Mouse (Mus musculus) forebrain, embryonic 13.5 days (tissue): ENCODE results near the gene Cyth1. TPM values are rescaled to one million over a fixed set of nuclear protein-coding genes. Genes with fewer than 3 reads are reported as not detected.
A peak's percentile ranks its signal among the peaks of the same experiment; 100 is the strongest.

Experiments used
- ATAC-seq: fragments of 200-750 bp; cut with Nextera tagmentation; 2 replicates; pipeline ENCODE4 v1.8.0; 2017
- H3K27ac ChIP-seq: fragments of 300-500 bp; sonication (generic); 2 replicates; pipeline ENCODE4 v1.5.1; 2015; ENCODE audit warnings: inconsistent platforms, mild to moderate bottlenecking, moderate library complexity
- H3K27me3 ChIP-seq: fragments of 300-500 bp; sonication (generic); 2 replicates; pipeline ENCODE4 v1.6.1; 2015; ENCODE audit warnings: mild to moderate bottlenecking, inconsistent platforms
- H3K36me3 ChIP-seq: fragments of 300-500 bp; sonication (generic); 2 replicates; pipeline ENCODE4 v1.6.1; 2015; ENCODE audit warnings: mild to moderate bottlenecking, inconsistent platforms; ENCODE audit not compliant: poor library complexity, severe bottlenecking
- H3K4me1 ChIP-seq: fragments of 300-500 bp; sonication (generic); 2 replicates; pipeline ENCODE4 v1.6.1; 2015; ENCODE audit warnings: inconsistent platforms
- H3K4me2 ChIP-seq: fragments of 300-500 bp; sonication (generic); 2 replicates; pipeline ENCODE4 v1.6.1; 2015; ENCODE audit warnings: inconsistent platforms, mild to moderate bottlenecking, moderate library complexity
- H3K4me3 ChIP-seq: fragments of 300-500 bp; sonication (generic); 2 replicates; pipeline ENCODE4 v1.5.1; 2015; ENCODE audit warnings: mild to moderate bottlenecking, inconsistent platforms
- H3K9ac ChIP-seq: fragments of 300-500 bp; sonication (generic); 2 replicates; pipeline ENCODE4 v1.6.1; 2015; ENCODE audit warnings: mild to moderate bottlenecking, inconsistent platforms
- H3K9me3 ChIP-seq: fragments of 300-500 bp; sonication (generic); replicated peaks from 2 replicates; pipeline ENCODE4 v1.6.1; 2016; ENCODE audit warnings: inconsistent platforms
- WGBS: fragments of 180-500 bp; shearing (Covaris S2); methylation state at CpG from one replicate; pipeline ENCODE4 v1.1.7; 2015; 5-methylcytosine and 5-hydroxymethylcytosine counted together
- polyA plus RNA-seq: library from polyadenylated mRNA; unstranded; fragments of >200 nt; fragmentation: Nextera tagmentation; extraction: Ambion mirVana; gene quantifications from 2 replicates; pipeline ENCODE4 v1.2.1, GENCODE M21; 2015

Gene Cyth1
- polyA plus RNA-seq, 1 experiment from 2014 or later, result 22.7 TPM

DNA sequence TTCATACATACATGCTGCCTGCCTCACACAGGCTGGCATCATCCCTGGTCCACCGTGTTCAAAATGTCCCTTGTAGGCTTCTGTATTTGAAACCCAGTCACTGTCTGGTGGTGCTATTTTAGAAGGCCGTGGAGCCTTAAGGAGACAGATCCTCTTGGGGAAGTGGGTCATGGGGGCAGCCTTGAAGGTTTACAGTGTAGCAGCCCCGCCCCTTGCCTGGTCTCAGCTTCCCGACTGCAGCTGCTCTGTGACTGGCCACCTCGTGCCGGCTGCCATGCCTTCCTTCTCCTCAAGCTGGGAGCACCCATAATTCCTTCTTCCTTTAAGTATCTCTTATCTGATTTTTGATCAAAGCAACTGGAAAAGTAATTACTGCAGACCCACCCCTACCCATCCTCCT is 113.1 kb downstream of the Cyth1 start:
- H3K4me2 ChIP-seq, result no peak overlapping the region
- 83% methylated on average over 6 of the region's 6 CpGs for WGBS

DNA sequence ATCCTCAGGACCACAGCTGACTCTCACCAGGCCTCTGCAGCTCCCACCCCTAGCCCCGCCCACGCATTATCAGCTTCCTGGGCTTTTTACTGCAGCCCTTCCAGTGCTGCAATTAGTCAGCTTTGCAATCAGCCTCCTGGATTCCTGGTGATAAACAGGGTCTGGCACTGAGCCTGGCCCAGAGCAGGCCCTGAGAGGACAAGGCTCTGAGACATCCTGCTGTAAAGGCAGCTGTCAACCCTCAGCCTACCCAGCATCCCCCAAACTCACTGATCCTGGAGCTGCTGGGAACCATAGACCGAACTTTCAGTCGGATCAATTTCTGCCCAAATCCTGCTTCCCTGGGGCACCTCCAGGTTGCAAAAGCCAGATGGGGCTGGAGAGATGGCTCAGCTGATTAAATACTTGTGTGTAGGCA is 114.6 kb downstream of the Cyth1 start:
- Histone ChIP-seq H3K27ac (peak overlapping the region; percentile 61), H3K4me3 (no peak overlapping the region), H3K27me3 (no peaks in the 10 kb centered on the region), H3K36me3 (no peaks in the 10 kb centered on the region), H3K9ac (no peak overlapping the region; the same call in 1 of the 2 replicates), H3K9me3 (peaks cover 2% of the 10 kb centered on the region; the same call in 1 of the 2 replicates), H3K4me2 (peak overlapping the region; percentile 5; the same call in 1 of the 2 replicates), H3K4me1 (peaks cover 17% of the 10 kb centered on the region)
- ATAC-seq, result peak; percentile 85
- WGBS, result 44% methylated on average over 4 of the region's 4 CpGs

More for the DNA sequence above, 113.1 kb downstream of the Cyth1 start:
- ATAC-seq, result no peak
- peaks cover 7% of the 10 kb centered on the region; the same call in 1 of the 2 replicates for H3K9me3 ChIP-seq
- H3K27ac ChIP-seq, result no peak overlapping the region
- no peaks in the 10 kb centered on the region for H3K36me3 ChIP-seq
- no peak overlapping the region for H3K4me3 ChIP-seq
- H3K27me3 ChIP-seq, result no peaks in the 10 kb centered on the region
- H3K4me1 ChIP-seq, result peaks cover 17% of the 10 kb centered on the region
- H3K9ac ChIP-seq, result no peak overlapping the region

DNA sequence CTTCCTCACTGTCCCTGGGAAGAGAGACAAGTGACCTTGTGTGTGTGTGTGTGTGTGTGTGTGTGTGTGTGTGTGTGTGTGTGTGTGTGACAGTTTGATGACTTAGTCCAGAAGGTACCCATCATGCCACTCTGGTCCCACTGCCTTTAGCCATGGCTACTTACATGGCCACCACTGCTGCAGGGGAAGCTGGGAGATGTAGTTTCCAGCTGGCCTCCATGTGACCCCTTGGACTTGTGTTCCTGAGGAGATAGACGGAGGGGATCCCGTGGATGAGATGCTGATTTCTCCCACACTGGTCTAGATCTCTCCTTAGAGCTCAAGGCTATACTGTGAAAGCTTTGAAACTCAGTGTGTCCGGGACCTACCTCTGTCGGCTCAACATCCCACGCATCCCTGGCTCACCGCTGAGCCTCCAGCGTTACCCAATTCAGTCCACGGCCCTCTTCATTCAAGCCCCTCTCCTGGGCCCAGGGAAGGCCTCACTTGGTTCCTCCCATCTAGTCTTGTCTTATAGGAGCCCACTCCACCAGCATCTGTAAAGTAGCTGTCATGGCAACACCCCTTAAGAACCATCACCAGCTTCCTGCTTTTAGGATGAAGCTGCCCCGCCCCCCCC is 115.2 kb downstream of the Cyth1 start:
- no peak overlapping the region for H3K4me3 ChIP-seq
- no peaks in the 10 kb centered on the region for H3K36me3 ChIP-seq
- no peaks in the 10 kb centered on the region for H3K27me3 ChIP-seq
- WGBS, result 59% methylated on average over 9 of the region's 9 CpGs
- H3K9ac ChIP-seq, result no peak overlapping the region
- H3K4me2 ChIP-seq, result peak overlapping the region; percentile 5; the same call in 1 of the 2 replicates
- ATAC-seq, result peak; percentile 17
- peak overlapping the region; percentile 63 for H3K27ac ChIP-seq
- H3K9me3 ChIP-seq, result no peaks in the 10 kb centered on the region
- H3K4me1 ChIP-seq, result peaks cover 17% of the 10 kb centered on the region

DNA sequence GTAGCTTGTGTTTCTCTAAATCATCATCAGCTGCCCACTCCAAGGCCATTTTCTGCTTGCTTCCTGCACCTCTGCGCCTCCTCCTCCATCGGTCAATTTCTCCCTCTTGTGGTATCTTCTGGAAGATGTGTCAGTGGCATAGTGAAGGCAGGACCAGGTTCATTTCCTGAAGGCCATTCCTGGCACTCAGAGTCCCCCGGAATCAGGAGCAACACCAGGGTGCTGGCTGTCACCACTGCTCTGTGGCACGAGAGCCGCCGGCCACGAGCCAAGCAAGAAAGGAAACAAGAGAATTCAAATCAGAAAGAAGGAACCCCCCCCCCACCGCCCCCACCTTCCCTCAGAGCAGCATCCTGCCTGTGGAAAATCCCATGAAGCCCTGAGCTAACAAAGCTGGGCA is 116.3 kb downstream of the Cyth1 start:
- ATAC-seq, result no peak
- no peak overlapping the region for H3K4me3 ChIP-seq
- H3K9ac ChIP-seq, result no peak overlapping the region
- H3K9me3 ChIP-seq, result no peaks in the 10 kb centered on the region
- no peaks in the 10 kb centered on the region for H3K36me3 ChIP-seq
- no peaks in the 10 kb centered on the region for H3K27me3 ChIP-seq
- H3K27ac ChIP-seq, result no peak overlapping the region
- H3K4me1 ChIP-seq, result peaks cover 17% of the 10 kb centered on the region
- H3K4me2 ChIP-seq, result no peak overlapping the region
- WGBS, result 89% methylated on average over 8 of the region's 8 CpGs

DNA sequence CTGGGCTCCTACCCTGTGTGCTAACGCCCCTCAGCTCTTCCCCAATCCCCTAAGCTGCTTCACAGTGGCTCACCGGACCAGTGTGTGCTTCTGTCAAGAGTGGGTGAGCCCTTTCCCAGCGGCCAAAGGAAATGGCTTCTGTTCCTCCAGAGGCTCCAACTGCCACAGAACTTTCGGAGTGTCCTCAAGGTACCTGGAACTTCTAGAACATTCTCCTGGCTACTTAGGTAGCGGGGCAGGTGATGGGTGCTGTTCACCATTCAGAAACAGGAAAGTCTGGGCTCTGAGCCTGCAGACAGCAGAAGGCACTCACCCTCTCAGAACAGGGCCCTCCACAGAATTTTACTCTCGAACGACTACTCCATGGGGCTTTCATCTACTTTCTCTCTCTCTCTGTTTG is 117.9 kb downstream of the Cyth1 start, which contains the start of gene Dnah17:
Gene Dnah17, minus strand, starts transcription at position 101 of the 400 bp plus-strand sequence.
- Histone ChIP-seq H3K27ac (no peak within 1 kb of the TSS), H3K36me3 (no peaks in the 10 kb centered on the region), H3K27me3 (no peaks in the 10 kb centered on the region), H3K4me2 (no peak within 1 kb of the TSS), H3K9ac (no peak within 1 kb of the TSS), H3K9me3 (no peaks in the 10 kb centered on the region), H3K4me3 (no peak within 1 kb of the TSS), H3K4me1 (peaks cover 17% of the 10 kb centered on the region)
- no peak for ATAC-seq
- WGBS, result 90% methylated on average over 7 of the region's 7 CpGs

DNA sequence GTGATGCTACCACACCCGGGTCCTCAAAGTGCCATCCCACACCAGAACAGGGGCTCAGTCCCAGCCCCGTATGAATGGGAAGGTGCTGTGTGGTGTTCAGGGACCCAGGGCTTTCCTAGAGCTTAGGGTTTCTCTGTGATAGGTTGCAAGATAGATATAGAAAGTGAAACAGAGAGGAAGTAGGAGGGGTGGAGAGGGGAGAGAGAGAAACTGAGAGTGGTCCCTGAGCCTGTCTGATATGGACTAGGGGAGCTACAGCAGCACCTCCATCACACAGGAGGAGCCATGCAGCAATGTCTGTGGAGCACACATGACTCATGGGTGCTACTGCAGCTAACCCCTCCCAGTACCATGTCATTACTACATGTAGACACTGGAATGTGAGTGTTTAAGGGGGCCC is 118.6 kb downstream of the Cyth1 start:
- Histone ChIP-seq H3K4me3 (no peak overlapping the region), H3K27me3 (no peaks in the 10 kb centered on the region), H3K9me3 (no peaks in the 10 kb centered on the region), H3K4me1 (peaks cover 17% of the 10 kb centered on the region), H3K36me3 (no peaks in the 10 kb centered on the region), H3K27ac (no peak overlapping the region), H3K9ac (no peak overlapping the region), H3K4me2 (no peak overlapping the region)
- 89% methylated on average over 2 of the region's 2 CpGs for WGBS
- no peak for ATAC-seq

DNA sequence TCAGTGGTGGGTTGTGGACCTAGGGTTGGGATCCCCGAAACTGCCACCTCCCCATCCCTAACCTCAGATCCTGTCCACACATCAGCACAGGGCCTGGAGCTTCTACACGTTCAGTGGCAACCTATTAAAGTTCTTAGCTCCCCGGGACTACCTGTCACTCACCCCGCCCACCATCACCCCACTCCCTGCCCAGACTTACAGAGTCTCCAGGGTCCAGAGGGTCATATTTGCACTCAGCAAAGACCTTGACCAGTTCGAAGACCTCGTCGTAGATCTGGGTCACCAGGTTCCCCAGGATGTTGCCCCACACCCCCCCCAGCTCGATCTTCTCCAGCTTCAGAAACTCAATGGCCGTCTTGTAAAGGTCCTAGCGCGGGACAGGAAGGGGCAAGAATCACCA is 126.8 kb downstream of the Cyth1 start:
- H3K27me3 ChIP-seq, result no peaks in the 10 kb centered on the region
- H3K27ac ChIP-seq, result no peak overlapping the region
- H3K4me2 ChIP-seq, result no peak overlapping the region
- H3K9me3 ChIP-seq, result no peaks in the 10 kb centered on the region
- ATAC-seq, result no peak
- no peak overlapping the region for H3K4me3 ChIP-seq
- H3K4me1 ChIP-seq, result peaks cover 3% of the 10 kb centered on the region; the same call in 1 of the 2 replicates
- 90% methylated on average over 11 of the region's 11 CpGs for WGBS
- H3K9ac ChIP-seq, result no peak overlapping the region
- no peaks in the 10 kb centered on the region for H3K36me3 ChIP-seq

DNA sequence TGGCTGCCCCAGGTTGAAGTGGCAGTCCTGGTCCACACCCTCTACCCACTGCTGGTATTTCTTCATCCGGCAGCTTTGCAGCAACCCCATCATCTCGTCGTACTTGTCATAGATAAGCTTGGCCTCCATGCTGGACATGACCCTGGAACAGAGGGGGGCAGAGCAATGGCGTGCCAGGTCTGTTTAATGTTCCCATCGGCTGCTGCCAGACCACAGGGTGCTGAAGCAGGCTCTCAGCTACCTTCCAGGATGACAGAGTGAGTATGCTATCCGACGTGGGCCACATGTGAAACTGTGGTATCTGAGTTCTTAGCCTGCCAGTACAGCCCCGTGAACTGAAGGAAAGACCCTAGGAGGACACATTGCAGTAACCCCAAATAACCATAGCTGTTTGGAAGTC is 129.6 kb downstream of the Cyth1 start:
- H3K4me1 ChIP-seq, result peaks cover 3% of the 10 kb centered on the region; the same call in 1 of the 2 replicates
- no peak overlapping the region for H3K4me3 ChIP-seq
- H3K9me3 ChIP-seq, result no peaks in the 10 kb centered on the region
- H3K36me3 ChIP-seq, result no peaks in the 10 kb centered on the region
- H3K27me3 ChIP-seq, result no peaks in the 10 kb centered on the region
- WGBS, result 90% methylated on average over 8 of the region's 8 CpGs
- H3K27ac ChIP-seq, result no peak overlapping the region
- H3K4me2 ChIP-seq, result no peak overlapping the region
- no peak for ATAC-seq
- H3K9ac ChIP-seq, result no peak overlapping the region

DNA sequence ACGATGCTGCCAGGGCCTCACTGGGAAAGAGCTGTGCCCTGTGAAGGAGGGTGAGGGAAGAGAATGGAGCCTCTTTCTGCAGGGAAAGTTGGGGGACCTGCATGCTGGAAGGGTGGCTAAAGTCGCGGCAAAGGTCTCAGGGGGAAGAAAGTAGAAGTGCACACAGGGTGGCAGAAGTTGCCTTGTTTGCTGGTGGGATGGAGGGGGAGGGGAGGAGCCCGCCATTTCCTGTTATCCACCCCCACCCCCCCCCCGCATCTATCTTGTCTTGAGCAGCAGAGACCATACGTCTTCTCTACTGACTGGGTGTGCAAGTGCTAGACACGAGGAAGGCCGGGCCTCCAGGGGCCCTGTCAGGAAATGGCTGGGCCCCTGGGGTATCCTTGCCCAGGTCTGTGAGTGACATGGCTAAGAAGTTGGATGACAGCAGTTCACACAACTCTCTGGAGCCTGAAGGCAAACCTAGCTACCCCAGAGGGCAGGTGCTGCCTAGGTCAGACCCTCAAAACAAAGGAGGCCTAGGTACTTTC is 133.7 kb downstream of the Cyth1 start:
- Histone ChIP-seq H3K4me2 (no peak overlapping the region), H3K9ac (no peak overlapping the region), H3K4me1 (no peaks in the 10 kb centered on the region), H3K36me3 (no peaks in the 10 kb centered on the region), H3K9me3 (no peaks in the 10 kb centered on the region), H3K27me3 (no peaks in the 10 kb centered on the region), H3K4me3 (no peak overlapping the region), H3K27ac (no peak overlapping the region)
- no peak for ATAC-seq
- WGBS, result 82% methylated on average over 8 of the region's 8 CpGs

DNA sequence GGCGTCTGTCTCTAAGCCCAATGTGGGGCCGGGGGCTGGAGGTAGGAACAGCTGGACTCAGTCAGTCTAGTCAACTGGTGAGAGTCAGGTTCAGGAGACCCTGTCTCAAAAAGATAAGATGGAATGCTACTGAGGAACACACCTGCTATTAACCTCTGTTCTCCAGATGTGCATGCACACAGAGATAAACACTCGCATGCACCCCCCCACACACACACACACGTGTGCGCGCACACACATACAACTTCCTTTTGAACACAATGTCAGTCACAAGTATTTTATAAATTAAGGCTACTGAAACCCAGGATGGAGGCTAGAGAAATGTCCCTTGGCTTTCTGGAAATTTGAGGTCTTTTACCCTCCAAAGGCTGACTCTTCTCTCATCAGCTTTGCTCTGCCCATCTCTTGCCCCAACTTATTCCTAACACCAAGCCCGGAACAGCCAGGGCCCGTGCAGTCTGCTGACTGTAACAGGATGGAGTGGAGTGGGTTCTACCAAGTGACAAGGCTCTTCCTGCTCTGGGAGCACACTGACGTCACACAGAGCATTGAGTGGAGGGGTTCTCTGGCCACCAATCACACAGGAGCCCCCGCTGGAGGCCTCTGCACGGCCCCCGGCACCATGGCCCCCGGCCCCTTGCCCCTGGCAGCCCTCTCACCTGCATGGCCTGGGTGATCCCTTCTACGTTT is 134.7 kb downstream of the Cyth1 start:
- Histone ChIP-seq H3K9me3 (no peaks in the 10 kb centered on the region), H3K9ac (no peak overlapping the region), H3K36me3 (no peaks in the 10 kb centered on the region), H3K4me2 (no peak overlapping the region), H3K4me1 (no peaks in the 10 kb centered on the region), H3K27ac (no peak overlapping the region), H3K27me3 (no peaks in the 10 kb centered on the region), H3K4me3 (no peak overlapping the region)
- no peak for ATAC-seq
- 89% methylated on average over 14 of the region's 14 CpGs for WGBS

DNA sequence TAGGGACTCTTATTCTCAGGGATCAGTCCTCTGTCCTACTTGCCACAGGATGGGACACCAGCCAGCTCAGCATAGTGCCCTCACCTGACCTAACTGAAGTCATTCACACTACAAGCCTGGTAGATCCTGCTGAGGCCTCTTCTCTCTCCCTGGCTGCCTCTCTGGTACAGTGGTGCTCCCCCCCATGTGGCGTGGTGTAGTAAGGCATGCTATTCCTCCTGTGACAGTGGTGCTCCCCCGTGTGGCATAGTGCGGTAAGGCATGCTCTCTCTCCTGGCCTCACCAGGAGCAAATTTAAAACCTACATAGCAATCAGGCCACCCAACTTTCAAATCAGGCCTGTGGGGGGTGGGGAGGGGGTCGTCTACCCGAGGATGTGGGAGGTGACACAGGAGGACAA is 144.4 kb downstream of the Cyth1 start:
- Histone ChIP-seq H3K27ac (no peak overlapping the region), H3K4me3 (no peak overlapping the region), H3K4me2 (no peak overlapping the region), H3K9me3 (no peaks in the 10 kb centered on the region), H3K36me3 (no peaks in the 10 kb centered on the region), H3K27me3 (no peaks in the 10 kb centered on the region), H3K9ac (no peak overlapping the region), H3K4me1 (no peaks in the 10 kb centered on the region)
- WGBS, result 9% methylated on average over 5 of the region's 5 CpGs
- ATAC-seq, result peak; percentile 77

DNA sequence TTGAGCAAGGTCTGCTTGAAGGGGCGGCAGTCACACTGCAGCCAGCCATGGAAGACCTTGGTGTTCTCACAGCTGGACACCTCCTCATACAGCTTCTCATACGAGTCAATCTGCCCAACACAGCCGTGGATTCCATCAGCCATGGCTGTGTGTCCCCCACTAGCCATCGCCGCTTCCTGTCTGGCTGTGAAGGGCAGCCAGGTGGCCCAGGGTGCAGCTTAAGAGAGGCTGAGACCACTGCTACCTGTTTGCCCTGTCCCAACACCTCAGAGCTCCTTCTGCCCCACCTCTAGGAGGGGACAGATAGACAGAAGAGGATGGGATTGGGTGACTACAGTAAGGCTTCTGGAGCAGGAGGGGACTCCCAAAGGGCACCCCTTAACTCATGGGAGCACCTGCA is 145.0 kb downstream of the Cyth1 start:
- no peaks in the 10 kb centered on the region for H3K4me1 ChIP-seq
- H3K4me2 ChIP-seq, result no peak overlapping the region
- no peaks in the 10 kb centered on the region for H3K27me3 ChIP-seq
- no peak overlapping the region for H3K4me3 ChIP-seq
- no peak for ATAC-seq
- H3K36me3 ChIP-seq, result no peaks in the 10 kb centered on the region
- WGBS, result 88% methylated on average over 5 of the region's 5 CpGs
- no peak overlapping the region for H3K9ac ChIP-seq
- no peaks in the 10 kb centered on the region for H3K9me3 ChIP-seq
- H3K27ac ChIP-seq, result no peak overlapping the region
